In genomic region chr11:74493936-74494335, GRCm38 (mm10) we compare ENCODE assay signal across 16 mouse cellular contexts.
DNase-seq lines count a peak whose midpoint lies in the region; ATAC-seq and TF ChIP-seq lines count a peak whose summit lies in the region.
"Had no signal": no experiment of that assay in that cellular context is flagged by ENCODE, and none has a peak within 500 bp of the region (broad histone marks: within the 10 kb centered on the region; RNA-seq: fewer than 3 reads in every experiment).

No protein-coding gene starts in this region.

- DNase-seq in liver, adult 2 months (ENCODE audit: extremely low read depth, low read depth, low spot score), result no peak
- DNase-seq in liver, result no peak
- peak; percentile 15 for DNase-seq in ES-CJ7 (ENCODE audit: low read depth, low spot score)
- DNase-seq in layer of hippocampus, adult 11-12 months (ENCODE audit: low spot score), result no peak
- no peak for DNase-seq in layer of hippocampus, adult 9-10 months (ENCODE audit: low spot score)
- no peak for DNase-seq in cerebellum, adult 11 months
- DNase-seq: adrenal gland, postnatal 14 days; cerebellum, postnatal 10 days; gastrocnemius, postnatal 25 days; spleen, adult 18-20 months had no signal

- WGBS in liver, adult 2 months, result 46% methylated on average over 8 of the region's 8 CpGs
- 54% methylated on average over 8 of the region's 8 CpGs for WGBS in intestine, embryonic 16.5 days

- H3K9ac ChIP-seq in liver, adult 2 months (ENCODE audit: low read depth, low read length), result no peak overlapping the region
- H3K9ac ChIP-seq in intestine, embryonic 16.5 days (ENCODE audit: low read depth, low read length), result 0 out of 2 replicates have a peak overlapping the region, but pooled peaks have one; percentile 20
- H3K9ac ChIP-seq: hindbrain, embryonic 13.5 days; limb, embryonic 13.5 days; neural tube, embryonic 15.5 days had no signal

- no peak overlapping the region for H3K4me3 ChIP-seq in liver, adult 2 months (ENCODE audit: insufficient read depth, low read depth, low read length)
- peak overlapping the region; percentile 49 for H3K4me3 ChIP-seq in brown adipose tissue, adult 24 weeks (ENCODE audit: insufficient read depth, low read depth, low read length)
- no peak overlapping the region for H3K4me3 ChIP-seq in intestine, embryonic 16.5 days (ENCODE audit: low read length)
- H3K4me3 ChIP-seq: embryonic facial prominence, embryonic 10.5 days; hindbrain, embryonic 13.5 days; limb, embryonic 13.5 days; neural tube, embryonic 15.5 days had no signal

- no peak for TF ChIP-seq CTCF in liver, adult 2 months (IDR thresholded peaks at IDR 0.05; ENCODE audit: low read depth, low read length)

- no peaks in the 10 kb centered on the region for H3K9me3 ChIP-seq in intestine, embryonic 16.5 days (ENCODE audit: control insufficient read depth, low read length)
- H3K9me3 ChIP-seq: embryonic facial prominence, embryonic 10.5 days; hindbrain, embryonic 13.5 days; limb, embryonic 13.5 days; neural tube, embryonic 15.5 days had no signal

- TF ChIP-seq POLR2A in liver, adult 2 months (IDR thresholded peaks at IDR 0.05; ENCODE audit: extremely low read depth, insufficient read depth, low read length), result no peak

- H3K4me2 ChIP-seq in intestine, embryonic 16.5 days (ENCODE audit: low read depth, low read length), result no peak overlapping the region
- H3K4me2 ChIP-seq: hindbrain, embryonic 13.5 days; limb, embryonic 13.5 days; neural tube, embryonic 15.5 days had no signal

- no peak for ATAC-seq in intestine, embryonic 16.5 days

- H3K36me3 ChIP-seq in liver, adult 2 months (ENCODE audit: control insufficient read depth, insufficient read depth, low read length), result no peaks in the 10 kb centered on the region
- no peaks in the 10 kb centered on the region for H3K36me3 ChIP-seq in intestine, embryonic 16.5 days (ENCODE audit: control insufficient read depth, insufficient read depth, low read length)
- H3K36me3 ChIP-seq: embryonic facial prominence, embryonic 10.5 days; hindbrain, embryonic 13.5 days; limb, embryonic 13.5 days; neural tube, embryonic 15.5 days had no signal

- H3K27me3 ChIP-seq in liver, adult 2 months (ENCODE audit: control insufficient read depth, insufficient read depth, low read length), result no peaks in the 10 kb centered on the region
- no peaks in the 10 kb centered on the region for H3K27me3 ChIP-seq in intestine, embryonic 16.5 days (replicated peaks; ENCODE audit: control insufficient read depth, insufficient read depth, low read length)
- H3K27me3 ChIP-seq: hindbrain, embryonic 13.5 days; limb, embryonic 13.5 days; neural tube, embryonic 15.5 days had no signal

- H3K4me1 ChIP-seq in liver, adult 2 months (ENCODE audit: control insufficient read depth, insufficient read depth, low read length), result peaks cover 3% of the 10 kb centered on the region
- H3K4me1 ChIP-seq in brown adipose tissue, adult 24 weeks (ENCODE audit: control insufficient read depth, insufficient read depth, insufficient read length, low read length), result peaks cover 10% of the 10 kb centered on the region
- peaks cover 15% of the 10 kb centered on the region for H3K4me1 ChIP-seq in intestine, embryonic 16.5 days (ENCODE audit: control insufficient read depth, insufficient read depth, low read length)
- H3K4me1 ChIP-seq: limb, embryonic 13.5 days; neural tube, embryonic 15.5 days had no signal

- 0 out of 2 replicates have a peak overlapping the region, but pooled peaks have one; percentile 10 for H3K27ac ChIP-seq in liver, adult 2 months (replicated peaks; ENCODE audit: insufficient read depth, low read depth, low read length)
- no peak overlapping the region for H3K27ac ChIP-seq in brown adipose tissue, adult 24 weeks (replicated peaks; ENCODE audit: low read depth, low read length)
- no peak overlapping the region for H3K27ac ChIP-seq in intestine, embryonic 16.5 days (ENCODE audit: low read length)
- H3K27ac ChIP-seq: embryonic facial prominence, embryonic 10.5 days; hindbrain, embryonic 13.5 days; limb, embryonic 13.5 days; neural tube, embryonic 15.5 days had no signal

- no peaks in the 10 kb centered on the region for H3K79me2 ChIP-seq in liver, adult 2 months (ENCODE audit: control insufficient read depth, insufficient read depth, low read length)
